Mouse (Mus musculus) neural tube, embryonic 15.5 days (tissue): Measurements from ENCODE around the gene Tbx2. TPM values are rescaled to one million over a fixed set of nuclear protein-coding genes. Genes with fewer than 3 reads are reported as not detected.

Experiments
- polyA plus RNA-seq: library from polyadenylated mRNA; unstranded; fragments of >200 nt; fragmentation: Nextera tagmentation; extraction: Ambion mirVana; gene quantifications from 2 replicates; pipeline ENCODE4 v1.2.1, GENCODE M21; 2015

The Tbx2 gene
- polyA plus RNA-seq, 1 experiment from 2014 or later, result 1.4 TPM

Other genes starting within 250 kb of the Tbx2 start
- not detected in 2 replicates for gene Gm11444, start 17.8 kb downstream of the Tbx2 start, polyA plus RNA-seq
- gene Tbx4, start 53.9 kb downstream of the Tbx2 start, polyA plus RNA-seq, result 0.19 and 0.29 TPM in 2 replicates